In genomic region chr2:151879760-151880159, GRCm38 (mm10) we compare ENCODE assay signal across 18 mouse cellular contexts. TPM values are rescaled to one million over a fixed set of nuclear protein-coding genes. Genes with fewer than 3 reads are reported as not detected.
DNase-seq lines count a peak whose midpoint lies in the region; ATAC-seq and TF ChIP-seq lines count a peak whose summit lies in the region.
"Had no signal": no experiment of that assay in that cellular context is flagged by ENCODE, and none has a peak within 500 bp of the region (broad histone marks: within the 10 kb centered on the region; RNA-seq: fewer than 3 reads in every experiment).

No protein-coding gene starts in this region.

- H3K9ac ChIP-seq in forebrain, postnatal 0 days = no peak overlapping the region

- no peak overlapping the region for H3K4me3 ChIP-seq in forebrain, postnatal 0 days (ENCODE audit: low read depth, low read length)
- no peak overlapping the region for H3K4me3 ChIP-seq in forebrain, embryonic 10.5 days
- H3K4me3 ChIP-seq: midbrain, embryonic 10.5 days had no signal

- 64% methylated on average over 2 of the region's 2 CpGs for WGBS in forebrain, postnatal 0 days
- 59% methylated on average over 2 of the region's 2 CpGs for WGBS in forebrain, embryonic 10.5 days

- H3K27ac ChIP-seq in forebrain, postnatal 0 days (ENCODE audit: low read depth, low read length) = no peak overlapping the region
- H3K27ac ChIP-seq in forebrain, embryonic 10.5 days = no peak overlapping the region
- H3K27ac ChIP-seq: midbrain, embryonic 10.5 days had no signal

- DNase-seq in forebrain, postnatal 0 days = no peak
- DNase-seq in forebrain, embryonic 10.5 days (ENCODE audit: extremely low spot score, low spot score) = no peak
- DNase-seq in kidney, postnatal 4 days = peak; percentile 28 to 47
- no peak for DNase-seq in kidney, adult 18-20 months
- peak; percentile 80 for DNase-seq in ES-CJ7 (ENCODE audit: low read depth, low spot score)
- DNase-seq in gastrocnemius, postnatal 10 days = no peak
- DNase-seq in neural tube, embryonic 10.5 days (ENCODE audit: extremely low spot score, low spot score) = no peak
- DNase-seq: cerebellum, postnatal 36 days; gastrocnemius, postnatal 14 days; heart, postnatal 36 days; lung, postnatal 14 days; thymus, postnatal 36 days had no signal

- no peaks in the 10 kb centered on the region for H3K9me3 ChIP-seq in forebrain, postnatal 0 days (ENCODE audit: low read length)
- H3K9me3 ChIP-seq in forebrain, embryonic 10.5 days = no peaks in the 10 kb centered on the region
- H3K9me3 ChIP-seq: midbrain, embryonic 10.5 days had no signal

- peak; percentile 39; the same call in 1 of the 2 replicates for TF ChIP-seq CTCF in forebrain, postnatal 0 days (IDR thresholded peaks at IDR 0.05; ENCODE audit: low read depth)

- ATAC-seq in forebrain, postnatal 0 days = peak; percentile 43; the same call in 1 of the 2 replicates
- peak; percentile 34; the same call in 1 of the 2 replicates for ATAC-seq in common myeloid progenitor, adult 5-6 weeks (replicated peaks; ENCODE audit: low read depth, poor library complexity, severe bottlenecking)

- no peaks in the 10 kb centered on the region for H3K4me1 ChIP-seq in forebrain, postnatal 0 days (ENCODE audit: insufficient read depth)
- peaks cover 2% of the 10 kb centered on the region; the same call in 1 of the 2 replicates for H3K4me1 ChIP-seq in forebrain, embryonic 10.5 days
- H3K4me1 ChIP-seq: midbrain, embryonic 10.5 days had no signal

- H3K36me3 ChIP-seq in forebrain, postnatal 0 days (ENCODE audit: insufficient read depth) = no peaks in the 10 kb centered on the region
- no peaks in the 10 kb centered on the region for H3K36me3 ChIP-seq in forebrain, embryonic 10.5 days (replicated peaks)
- H3K36me3 ChIP-seq: midbrain, embryonic 10.5 days had no signal

- H3K27me3 ChIP-seq in forebrain, postnatal 0 days (ENCODE audit: insufficient read depth, low read length) = no peaks in the 10 kb centered on the region
- H3K27me3 ChIP-seq in forebrain, embryonic 10.5 days (ENCODE audit: poor library complexity, severe bottlenecking) = peaks cover 3% of the 10 kb centered on the region; the same call in 1 of the 2 replicates

- no peak overlapping the region for H3K4me2 ChIP-seq in forebrain, postnatal 0 days (ENCODE audit: low read depth)
- H3K4me2 ChIP-seq: heart, embryonic 11.5 days had no signal

RNA-seq across cellular contexts. Expression of gene Angpt4, which starts 31.2 kb away (rescaled TPM):
- total RNA-seq in forebrain, postnatal 0 days (2014; rRNA removed) = 0.08 and 0.43 TPM in 2 replicates
- polyA plus RNA-seq in forebrain, postnatal 0 days (2015; fragmentation: Nextera tagmentation; extraction: Ambion mirVana) = 0.06 and 0.19 TPM in 2 replicates
- polyA plus RNA-seq in forebrain, embryonic 10.5 days (2016; fragmentation: Nextera tagmentation; extraction: Ambion mirVana) = 0.06 and 0.17 TPM in 2 replicates
- not detected in 2 replicates for total RNA-seq in common myeloid progenitor, adult 5-6 weeks (2017)
- total RNA-seq in gastrocnemius, postnatal 10 days (2021) = under 1 TPM; 0.26 to 0.47 TPM
- total RNA-seq: layer of hippocampus, adult 18-20 months had no signal

RNA-seq across cellular contexts. Expression of gene Rspo4, which starts 37.0 kb away (rescaled TPM):
- total RNA-seq in forebrain, postnatal 0 days (2014; rRNA removed) = 0.08 and 0.10 TPM in 2 replicates
- 0.38 and 0.90 TPM in 2 replicates for polyA plus RNA-seq in forebrain, postnatal 0 days (2015; fragmentation: Nextera tagmentation; extraction: Ambion mirVana)
- polyA plus RNA-seq in forebrain, embryonic 10.5 days (2016; fragmentation: Nextera tagmentation; extraction: Ambion mirVana) = 0.29 and 0.39 TPM in 2 replicates
- total RNA-seq in common myeloid progenitor, adult 5-6 weeks (2017) = not detected in 2 replicates
- total RNA-seq in gastrocnemius, postnatal 10 days (2021) = not detected
- total RNA-seq: gastrocnemius, postnatal 14 days; heart, postnatal 36 days; layer of hippocampus, adult 18-20 months; liver, adult 2 months had no signal
- polyA plus RNA-seq: liver, adult 2 months; spleen, adult 2 months had no signal

Comparison
In these comparisons a context has a peak if more than half of its experiments do, and no peak if none do; other contexts are left out.
1. DNase-seq: peak in kidney, postnatal 4 days (2 of 2) and ES-CJ7 (single experiment); none in forebrain, postnatal 0 days (single experiment), forebrain, embryonic 10.5 days (single experiment), kidney, adult 18-20 months (single experiment), gastrocnemius, postnatal 10 days (single experiment) and neural tube, embryonic 10.5 days (single experiment).